13 mouse cellular contexts compared by ENCODE assay signal in the genomic region with DNA sequence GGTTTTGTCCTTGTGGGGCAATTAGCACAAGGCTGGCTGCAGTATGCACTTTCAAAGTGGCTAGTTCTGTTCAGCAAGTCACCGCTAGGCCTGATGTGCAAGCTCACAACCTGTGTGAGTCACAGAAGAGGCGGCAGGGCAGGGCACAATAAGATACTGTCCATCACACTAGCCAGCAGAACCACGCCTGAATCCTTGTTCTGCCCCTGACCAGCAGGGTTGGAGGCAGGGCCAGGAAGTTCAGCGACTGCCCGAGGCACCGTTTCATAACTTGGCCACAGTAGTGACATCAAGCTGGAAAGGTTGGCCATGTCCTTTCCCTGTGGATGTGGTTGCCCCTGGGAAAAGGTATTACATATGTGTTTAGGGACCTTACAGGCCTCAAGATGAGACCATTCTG.
"Had no signal": no experiment of that assay in that cellular context is flagged by ENCODE, and none has a peak within 500 bp of the region (broad histone marks: within the 10 kb centered on the region; RNA-seq: fewer than 3 reads in every experiment).

No protein-coding gene starts in this region.

- DNase-seq: kidney, adult 2 months; kidney, postnatal 36 days; layer of hippocampus, postnatal 36 days; left cerebral cortex, postnatal 4 days; liver, postnatal 0 days; lung, embryonic 14.5 days; midbrain, embryonic 14.5 days; right cerebral cortex, adult 18-20 months; right cerebral cortex, postnatal 14 days; right cerebral cortex, postnatal 4 days; thymus, adult 2 months; thymus, postnatal 14 days; thymus, postnatal 4 days had no signal
